Mouse (Mus musculus) layer of hippocampus, adult 8-10 months (tissue): Measurements from ENCODE around the gene Olfr95. TPM values are rescaled to one million over a fixed set of nuclear protein-coding genes. Genes with fewer than 3 reads are reported as not detected.

Experiments
- total RNA-seq, 4 experiments: library from RNA; stranded (reverse); gene quantifications; 2 replicates each; pipeline ENCODE4 v1.2.4; 2022

Olfr95 gene
- total RNA-seq, 4 experiments from 2014 or later, result not detected

Other genes starting within 250 kb of the Olfr95 start
- gene 2410137M14Rik, start 231.9 kb downstream of the Olfr95 start, total RNA-seq, result under 1 TPM in 1 of 4 experiments, not detected in 3; 0.47 TPM
- 1 to 10 TPM in 2 of 4 experiments, under 1 TPM in 2; 0.49 to 1.6 (median 0.91) TPM for gene H2-M5, start 223.6 kb downstream of the Olfr95 start, total RNA-seq
- gene Zfp57, start 212.0 kb downstream of the Olfr95 start, total RNA-seq, result 10 to 100 TPM in 2 of 4 experiments, 1 to 10 TPM in 2; 8.9 to 10.8 (median 9.8) TPM
- gene Mog, start 189.7 kb downstream of the Olfr95 start, total RNA-seq, result 10 to 100 TPM; 35.6 to 57.5 (median 47.8) TPM
- gene Gabbr1, start 167.2 kb downstream of the Olfr95 start, total RNA-seq, result 100 to 1,000 TPM; 595 to 693 (median 673) TPM
- not detected for gene Olfr90, start 124.6 kb downstream of the Olfr95 start, total RNA-seq
- gene Olfr91, start 114.8 kb downstream of the Olfr95 start, total RNA-seq, result not detected
- gene Olfr92, start 93.0 kb downstream of the Olfr95 start, total RNA-seq, result not detected
- not detected for gene Olfr93, start 51.6 kb downstream of the Olfr95 start, total RNA-seq
- not detected for gene Ubd, start 19.2 kb downstream of the Olfr95 start, total RNA-seq
- not detected for gene Olfr94, start 12.1 kb downstream of the Olfr95 start, total RNA-seq
- gene Olfr96, start 7.0 kb upstream of the Olfr95 start, total RNA-seq, result not detected
- gene Olfr97, start 24.2 kb upstream of the Olfr95 start, total RNA-seq, result not detected
- not detected for gene Olfr98, start 50.6 kb upstream of the Olfr95 start, total RNA-seq
- 1 to 10 TPM; 2.4 to 6.3 (median 4.2) TPM for gene H2-M3, start 57.1 kb upstream of the Olfr95 start, total RNA-seq
- not detected for gene Olfr99, start 70.3 kb upstream of the Olfr95 start, total RNA-seq
- gene Olfr101, start 91.2 kb upstream of the Olfr95 start, total RNA-seq, result not detected
- gene Olfr102, start 103.9 kb upstream of the Olfr95 start, total RNA-seq, result not detected
- not detected for gene Olfr103, start 126.6 kb upstream of the Olfr95 start, total RNA-seq
- gene Olfr104-ps, start 146.5 kb upstream of the Olfr95 start, total RNA-seq, result not detected
- not detected for gene Olfr105-ps, start 165.9 kb upstream of the Olfr95 start, total RNA-seq
- not detected for gene Olfr106-ps, start 177.3 kb upstream of the Olfr95 start, total RNA-seq
- gene Olfr107, start 186.1 kb upstream of the Olfr95 start, total RNA-seq, result not detected
- gene Olfr108, start 232.4 kb upstream of the Olfr95 start, total RNA-seq, result not detected
- gene Olfr109, start 245.8 kb upstream of the Olfr95 start, total RNA-seq, result not detected